Mouse (Mus musculus): Measurements from ENCODE around the gene Sipa1l1.

The Sipa1l1 gene

GRCm38 (mm10) chr12:82247371-82248258 is 78.5 kb downstream of the Sipa1l1 start:
- ATAC-seq (ENCODE audit: low TSS enrichment), result no peak

- no peak for ATAC-seq (ENCODE audit: low TSS enrichment)
Measured at GRCm38 (mm10) chr12:82248501-82248900, 79.4 kb downstream of the Sipa1l1 start.

- no peak for ATAC-seq (ENCODE audit: low TSS enrichment)
Measured at GRCm38 (mm10) chr12:82251328-82251727, 82.2 kb downstream of the Sipa1l1 start.

- peak; percentile 94 for ATAC-seq (ENCODE audit: low TSS enrichment)
Measured at GRCm38 (mm10) chr12:82254076-82254475, 85.0 kb downstream of the Sipa1l1 start.

- ATAC-seq (ENCODE audit: low TSS enrichment), result no peak
Measured at GRCm38 (mm10) chr12:82256012-82256411, 86.9 kb downstream of the Sipa1l1 start.

- no peak for ATAC-seq (ENCODE audit: low TSS enrichment)
Measured at GRCm38 (mm10) chr12:82256921-82257500, 87.9 kb downstream of the Sipa1l1 start.

GRCm38 (mm10) chr12:82257994-82258785 is 89.1 kb downstream of the Sipa1l1 start:
- no peak for ATAC-seq (ENCODE audit: low TSS enrichment)

GRCm38 (mm10) chr12:82263443-82263842 is 94.3 kb downstream of the Sipa1l1 start:
- ATAC-seq (ENCODE audit: low TSS enrichment), result no peak

- peak; percentile 58 for ATAC-seq (ENCODE audit: low TSS enrichment)
Measured at GRCm38 (mm10) chr12:82264083-82264851, 95.1 kb downstream of the Sipa1l1 start.

GRCm38 (mm10) chr12:82265335-82266274 is 96.5 kb downstream of the Sipa1l1 start:
- ATAC-seq (ENCODE audit: low TSS enrichment), result peak; percentile 69

- no peak for ATAC-seq (ENCODE audit: low TSS enrichment)
Measured at GRCm38 (mm10) chr12:82271447-82271846, 102.3 kb downstream of the Sipa1l1 start.

GRCm38 (mm10) chr12:82273503-82273902 is 104.4 kb downstream of the Sipa1l1 start:
- ATAC-seq (ENCODE audit: low TSS enrichment), result no peak

- ATAC-seq (ENCODE audit: low TSS enrichment), result no peak
Measured at GRCm38 (mm10) chr12:82274576-82274975, 105.5 kb downstream of the Sipa1l1 start.

- ATAC-seq (ENCODE audit: low TSS enrichment), result peak; percentile 38; the same call in 1 of the 2 replicates
Measured at GRCm38 (mm10) chr12:82275767-82276166, 106.6 kb downstream of the Sipa1l1 start.

- no peak for ATAC-seq (ENCODE audit: low TSS enrichment)
Measured at GRCm38 (mm10) chr12:82276591-82276990, 107.5 kb downstream of the Sipa1l1 start.

GRCm38 (mm10) chr12:82284617-82285016 is 115.5 kb downstream of the Sipa1l1 start:
- ATAC-seq (ENCODE audit: low TSS enrichment), result 0 out of 2 replicates have a peak, but pooled peaks have one; percentile 18

GRCm38 (mm10) chr12:82285018-82285417 is 115.9 kb downstream of the Sipa1l1 start:
- ATAC-seq (ENCODE audit: low TSS enrichment), result no peak

GRCm38 (mm10) chr12:82286068-82286467 is 116.9 kb downstream of the Sipa1l1 start:
- ATAC-seq (ENCODE audit: low TSS enrichment), result peak; percentile 51; the same call in 1 of the 2 replicates

GRCm38 (mm10) chr12:82286804-82287203 is 117.7 kb downstream of the Sipa1l1 start:
- ATAC-seq (ENCODE audit: low TSS enrichment), result no peak

- no peak for ATAC-seq (ENCODE audit: low TSS enrichment)
Measured at GRCm38 (mm10) chr12:82293545-82294247, 124.6 kb downstream of the Sipa1l1 start.
